Mouse (Mus musculus): ENCODE data around the gene 9130019O22Rik.
"Not testable (repeated sequence)": the region's sequence is repeated elsewhere in the genome, so short reads cannot be mapped to it uniquely, and the experiment has no call there.

Gene 9130019O22Rik

DNA sequence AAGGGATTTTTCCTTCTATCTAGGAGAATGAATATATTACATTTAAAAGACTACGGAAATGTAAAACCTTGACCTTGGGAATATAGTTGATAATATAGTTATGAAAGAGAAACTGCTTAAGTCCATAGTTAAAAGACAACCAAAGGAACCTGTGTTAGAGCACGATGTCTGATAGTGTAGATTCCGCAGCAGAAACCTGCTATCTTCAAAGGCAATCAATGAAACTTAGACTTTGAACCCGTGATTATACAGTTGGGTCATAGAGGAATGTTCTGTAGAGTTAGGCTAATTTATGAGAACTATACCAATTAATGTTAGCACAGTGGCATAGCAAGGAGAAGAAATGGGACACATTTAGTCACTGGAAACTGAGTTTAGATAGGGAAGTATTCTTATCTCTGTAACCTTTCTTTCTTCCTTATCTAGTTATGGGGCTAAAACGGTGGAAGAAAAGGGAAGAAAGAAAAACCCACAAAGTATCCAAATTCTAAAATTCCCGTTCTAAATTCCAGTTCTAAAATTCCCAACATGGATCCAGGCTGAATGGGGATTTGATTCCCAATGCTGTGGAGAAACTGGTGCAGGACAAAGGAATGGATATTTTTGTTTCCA is 8.6 kb downstream of the 9130019O22Rik start:
- no peak for DNase-seq (ENCODE audit: low read depth, low spot score)

- DNase-seq (ENCODE audit: low read depth, low spot score): peak; percentile 81
These were observed 11.4 kb downstream of the 9130019O22Rik start, which contains the start of gene Zfp747 for GRCm38 (mm10) chr7:127375271-127376245. Gene Zfp747 (minus strand): TSS chr7:127376050.

- not testable (repeated sequence) for DNase-seq (ENCODE audit: low read depth, low spot score)
These were observed 15.1 kb downstream of the 9130019O22Rik start for GRCm38 (mm10) chr7:127371870-127372269.

DNA sequence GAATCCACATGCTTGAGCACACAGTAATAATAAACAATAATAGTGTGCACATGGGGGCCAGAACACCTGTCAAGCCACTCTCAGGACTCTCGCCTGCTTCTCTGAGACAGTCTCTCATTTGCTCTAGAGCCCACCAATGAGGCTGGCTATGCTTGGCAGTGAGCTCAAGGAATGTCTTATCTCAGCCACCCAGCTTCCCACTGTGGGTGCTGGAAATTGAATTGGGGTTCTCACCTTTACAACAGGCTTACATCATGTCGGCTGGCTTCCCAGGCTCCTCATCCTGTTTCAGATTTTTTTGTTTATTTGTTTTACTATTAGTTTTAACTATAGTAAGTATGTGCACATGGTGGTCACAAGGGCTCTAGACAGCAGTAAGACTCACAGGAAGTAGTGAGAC is 15.8 kb downstream of the 9130019O22Rik start:
- no peak for DNase-seq (ENCODE audit: low read depth, low spot score)

GRCm38 (mm10) chr7:127366249-127366648 is 20.7 kb downstream of the 9130019O22Rik start:
- no peak for DNase-seq (ENCODE audit: low read depth, low spot score)

GRCm38 (mm10) chr7:127364166-127364565 is 22.8 kb downstream of the 9130019O22Rik start:
- DNase-seq (ENCODE audit: low read depth, low spot score): no peak

DNA sequence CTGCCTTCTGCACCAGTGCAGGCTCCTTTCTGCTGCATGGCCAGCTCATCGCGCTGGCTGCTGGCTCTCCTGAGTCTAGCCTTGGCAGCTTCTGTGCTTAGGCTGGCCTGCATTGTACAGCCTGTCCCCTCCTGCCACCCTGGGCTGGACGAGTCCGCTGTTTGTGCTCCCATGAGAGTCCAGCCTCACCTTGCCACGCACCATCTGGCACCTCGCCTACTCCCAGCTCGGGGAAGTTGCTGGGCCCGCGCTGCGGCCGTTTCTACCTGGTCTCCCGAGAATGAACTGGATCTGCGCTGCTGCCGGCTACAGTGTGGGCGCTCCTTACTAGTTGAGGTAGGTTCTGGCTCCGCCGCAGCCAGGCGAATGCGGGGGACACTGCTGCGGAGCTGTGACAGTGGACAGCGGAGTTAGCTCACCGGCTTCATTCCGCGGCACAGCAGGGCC is 23.5 kb downstream of the 9130019O22Rik start:
- DNase-seq (ENCODE audit: low read depth, low spot score): no peak

DNA sequence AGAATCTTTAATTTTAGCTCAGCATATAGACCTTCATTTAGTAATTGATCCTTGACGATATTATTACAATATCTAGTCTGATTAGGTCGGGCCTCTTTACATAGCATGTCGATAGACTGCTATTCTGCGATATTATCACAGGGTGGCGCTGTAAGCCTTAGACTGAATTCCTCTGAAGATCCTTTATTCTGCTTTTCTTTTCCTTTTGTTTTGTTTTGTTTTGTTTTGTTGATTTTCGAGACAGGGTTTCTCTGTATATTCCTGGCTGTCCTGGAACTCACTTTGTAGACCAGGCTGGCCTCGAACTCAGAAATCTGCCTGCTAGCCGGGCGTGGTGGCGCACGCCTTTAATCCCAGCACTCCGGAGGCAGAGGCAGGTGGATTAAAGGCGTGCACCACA is 24.5 kb downstream of the 9130019O22Rik start:
- not testable (repeated sequence) for DNase-seq (ENCODE audit: low read depth, low spot score)

GRCm38 (mm10) chr7:127361449-127361848 is 25.5 kb downstream of the 9130019O22Rik start:
- DNase-seq (ENCODE audit: low read depth, low spot score): no peak

DNA sequence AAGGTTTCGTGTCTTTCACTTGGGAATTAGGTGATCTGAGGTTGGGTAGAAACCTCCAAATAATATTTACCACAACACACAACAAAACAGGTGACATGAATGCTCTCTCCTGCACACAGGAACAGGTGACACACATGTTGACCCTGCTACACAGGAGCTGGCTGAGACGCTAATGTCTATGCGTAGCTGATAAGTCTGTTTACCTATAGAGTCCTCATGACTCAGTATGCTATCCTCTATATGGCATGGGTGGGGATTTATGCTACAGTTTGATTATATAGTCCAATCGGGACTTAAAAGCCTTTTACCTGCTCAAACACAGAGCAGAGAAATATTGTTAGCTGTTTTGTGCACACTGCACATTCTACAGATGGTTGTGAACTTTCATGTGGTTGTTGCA is 26.7 kb downstream of the 9130019O22Rik start:
- no peak for DNase-seq (ENCODE audit: low read depth, low spot score)

DNA sequence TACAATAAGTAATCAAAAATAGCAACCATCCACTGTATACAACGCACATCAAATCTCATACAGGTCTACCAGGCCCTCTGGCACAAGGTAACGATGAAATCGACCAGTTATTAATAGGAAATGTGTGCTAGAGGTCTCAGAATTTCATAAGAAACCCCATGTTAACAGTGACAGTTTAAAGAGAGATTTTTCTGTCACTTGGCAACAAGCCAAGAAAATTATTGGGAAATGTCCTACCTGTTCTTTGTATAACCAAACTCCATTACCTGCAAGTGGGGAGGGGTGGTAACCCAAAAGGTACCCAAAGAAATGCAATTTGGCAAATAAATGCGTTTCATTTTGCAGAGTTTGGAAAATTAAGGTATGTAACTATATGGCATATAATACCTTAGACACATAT is 28.5 kb downstream of the 9130019O22Rik start:
- no peak for DNase-seq (ENCODE audit: low read depth, low spot score)

DNA sequence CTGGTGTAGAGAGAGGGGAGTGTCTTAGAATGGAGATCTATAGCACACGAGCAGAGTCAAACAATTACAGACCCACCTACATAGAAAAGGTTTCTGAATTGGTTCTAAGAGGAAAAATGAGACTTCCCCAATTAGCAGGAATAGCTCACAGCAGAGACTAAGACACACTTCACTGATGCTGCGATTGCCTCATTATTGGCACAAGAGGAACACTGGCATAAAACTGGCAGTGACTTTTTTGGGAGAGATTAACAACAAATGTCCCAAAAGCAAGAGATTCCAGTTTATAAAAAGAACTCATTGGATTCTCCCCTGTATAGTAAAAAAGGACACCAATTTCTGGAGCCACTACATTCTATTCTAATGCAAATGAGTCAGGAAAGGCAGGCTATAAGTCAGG is 29.1 kb downstream of the 9130019O22Rik start:
- no peak for DNase-seq (ENCODE audit: low read depth, low spot score)

DNA sequence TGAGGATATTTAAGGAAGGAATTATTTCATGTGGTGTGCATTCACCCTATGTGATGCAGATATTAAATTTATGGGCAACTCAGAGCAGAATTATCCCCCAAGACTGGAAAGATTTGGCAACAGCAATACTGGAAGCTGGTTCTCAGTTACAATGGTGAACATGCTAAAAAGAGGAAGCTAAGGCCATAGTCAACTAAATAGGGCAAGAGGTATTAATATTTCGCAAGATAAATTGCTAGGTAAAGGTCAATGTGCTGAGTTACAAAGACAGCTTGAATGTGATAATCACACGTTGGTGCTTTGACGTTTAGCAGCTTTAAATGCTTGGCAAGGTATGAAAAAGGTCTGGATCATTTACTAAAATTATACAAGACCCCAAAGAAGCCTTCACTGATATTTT is 31.2 kb downstream of the 9130019O22Rik start:
- no peak for DNase-seq (ENCODE audit: low read depth, low spot score)

GRCm38 (mm10) chr7:127351230-127352004 is 35.5 kb downstream of the 9130019O22Rik start:
- DNase-seq (ENCODE audit: low read depth, low spot score): no peak

DNA sequence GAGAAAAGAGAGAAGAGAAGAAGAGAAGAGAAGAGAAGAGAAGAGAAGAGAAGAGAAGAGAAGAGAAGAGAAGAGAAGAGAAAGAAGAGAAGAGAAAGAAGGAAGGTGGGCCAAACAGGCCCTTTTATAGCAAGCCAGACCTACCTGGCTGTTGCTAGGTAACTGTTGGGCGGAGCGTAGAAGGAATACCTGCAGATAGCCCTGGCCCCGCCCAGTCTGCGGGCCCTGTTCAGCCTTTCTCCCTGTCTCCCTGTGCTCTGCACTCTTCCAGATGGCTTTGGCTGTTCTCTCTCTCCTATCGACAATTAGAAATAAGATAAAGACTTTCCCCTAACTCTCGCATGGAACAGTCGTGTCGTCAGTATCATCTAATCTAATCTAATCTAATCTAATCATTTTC is 40.3 kb downstream of the 9130019O22Rik start:
- peak; percentile 50 for DNase-seq (ENCODE audit: low read depth, low spot score)

DNA sequence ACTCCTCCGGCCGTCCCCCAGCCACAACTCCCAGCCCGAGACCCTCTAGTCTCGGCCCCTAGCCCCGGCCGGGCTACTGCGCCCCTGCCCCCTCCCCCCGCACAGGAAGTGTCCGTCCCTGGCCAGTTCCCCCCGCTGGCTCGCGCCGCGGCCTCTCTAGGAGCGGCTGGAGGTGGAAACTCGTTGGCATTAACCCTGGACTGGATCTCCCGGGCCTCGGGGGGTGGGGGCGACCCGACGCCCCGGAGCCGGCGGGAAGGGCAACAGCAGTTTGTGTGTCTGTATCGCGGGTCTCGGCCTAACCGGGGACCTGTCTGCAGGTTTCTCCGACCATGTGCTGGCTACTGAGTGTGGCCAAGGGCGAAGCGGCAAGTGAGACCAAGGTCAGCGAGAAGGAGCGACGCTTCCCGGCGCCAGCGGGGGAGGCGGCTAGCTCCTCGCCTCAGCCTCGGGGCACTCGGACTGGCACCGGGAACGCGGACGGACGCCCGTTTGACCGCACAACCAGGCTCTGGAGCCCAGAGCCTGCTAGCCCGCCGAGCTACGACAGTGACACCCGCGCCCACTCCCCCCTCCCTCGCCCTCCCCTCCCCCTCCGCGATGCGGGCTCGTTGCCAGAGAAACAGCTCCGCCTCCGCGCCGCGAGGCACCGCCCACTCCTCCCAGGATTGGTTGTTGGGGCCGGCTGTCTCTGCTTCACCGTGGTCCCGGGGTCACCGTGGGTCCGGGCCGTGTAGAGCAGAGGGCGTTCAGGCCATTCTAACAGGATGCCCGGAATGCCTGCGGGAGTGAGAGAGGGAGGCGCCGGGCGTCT is 41.2 kb downstream of the 9130019O22Rik start, which contains the start of gene Zfp768:
Zfp768 (minus strand) TSS at position 78 of the 814 bp plus-strand sequence.
- peak; percentile 77 for DNase-seq (ENCODE audit: low read depth, low spot score)

- DNase-seq (ENCODE audit: low read depth, low spot score): no peak
These were observed 41.9 kb downstream of the 9130019O22Rik start for GRCm38 (mm10) chr7:127345092-127345491.

DNA sequence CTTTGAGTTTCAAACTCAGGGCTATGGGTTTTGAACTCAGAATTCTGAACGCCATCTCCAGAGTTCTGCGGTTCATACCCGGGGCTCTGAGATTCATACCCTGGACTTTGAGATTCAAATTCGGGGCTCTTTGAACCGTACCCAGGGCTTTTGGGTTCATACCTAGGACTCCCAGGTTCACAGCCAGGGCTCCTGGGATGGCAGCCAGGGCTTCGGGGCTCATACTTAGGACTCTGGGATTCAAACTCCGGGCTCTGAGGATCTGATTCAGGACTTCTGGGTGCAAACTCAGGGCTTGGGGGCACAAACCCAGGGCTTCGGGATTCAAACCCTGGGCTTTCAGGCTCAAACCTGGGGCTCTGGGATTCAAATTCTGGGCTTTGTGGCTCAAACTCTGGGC is 42.6 kb downstream of the 9130019O22Rik start:
- no peak for DNase-seq (ENCODE audit: low read depth, low spot score)

DNA sequence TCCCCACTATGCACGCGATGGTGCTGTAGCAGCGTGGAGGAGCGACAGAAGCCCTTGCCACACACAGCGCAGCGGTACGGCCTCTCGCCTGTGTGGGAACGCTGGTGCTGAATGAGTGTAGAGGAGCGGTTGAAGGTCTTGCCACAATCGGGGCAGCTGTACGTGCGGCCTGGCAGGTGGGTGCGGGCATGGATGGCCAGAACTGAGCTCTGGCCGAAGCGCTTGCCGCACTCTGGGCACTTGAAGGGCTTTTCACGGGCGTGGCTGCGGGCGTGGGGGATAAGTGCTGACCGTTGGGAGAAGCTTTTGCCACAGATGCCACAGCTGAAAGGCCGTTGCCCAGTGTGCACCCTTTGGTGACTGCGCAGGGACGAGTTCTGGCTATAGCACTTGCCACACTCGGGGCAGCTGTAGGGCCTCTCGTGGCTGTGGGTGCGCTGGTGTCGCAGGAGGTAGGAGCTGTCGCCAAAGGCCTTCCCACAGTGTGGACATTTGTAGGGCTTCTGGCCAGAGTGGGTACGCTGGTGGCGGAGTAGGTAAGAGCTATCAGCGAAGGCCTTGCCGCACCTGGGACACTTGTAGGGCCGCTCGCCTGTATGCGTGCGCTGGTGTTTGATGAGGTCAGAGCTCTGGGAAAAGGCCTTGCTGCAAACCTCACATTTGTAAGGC is 43.5 kb downstream of the 9130019O22Rik start:
- no peak for DNase-seq (ENCODE audit: low read depth, low spot score)

- DNase-seq (ENCODE audit: low read depth, low spot score): no peak
These were observed 44.1 kb downstream of the 9130019O22Rik start for GRCm38 (mm10) chr7:127342888-127343287.

Data from WW6 (cell line).